ENCODE assay signal across 7 mouse cellular contexts in the genomic region with DNA sequence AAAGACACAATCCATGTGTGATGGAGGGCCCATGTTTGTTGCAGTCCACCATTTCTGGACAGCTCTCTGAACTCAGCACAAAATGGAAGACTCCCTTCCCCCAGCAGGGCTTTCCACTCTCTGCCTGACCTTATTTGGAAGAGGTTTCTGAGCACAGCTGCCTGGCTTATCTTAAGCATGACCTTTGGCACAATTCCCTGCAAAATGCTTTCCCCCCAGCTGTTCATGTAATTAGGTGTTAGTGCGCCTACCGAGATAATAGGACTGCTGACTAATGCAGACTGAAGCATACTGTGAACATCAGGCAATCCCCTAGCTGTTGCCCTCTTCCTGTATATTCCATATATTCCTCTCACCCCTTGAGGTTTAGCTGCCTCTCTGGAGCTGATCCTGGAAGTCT. TPM values are rescaled to one million over a fixed set of nuclear protein-coding genes. Genes with fewer than 3 reads are reported as not detected.
DNase-seq lines count a peak whose midpoint lies in the region; ATAC-seq and TF ChIP-seq lines count a peak whose summit lies in the region.

No protein-coding gene starts in this region.

- DNase-seq in NIH3T3 (ENCODE audit: low read depth), result peak; percentile 51
- DNase-seq in heart, postnatal 0 days (ENCODE audit: low spot score), result peak; percentile 82
- peak; percentile 31 for DNase-seq in lung, postnatal 10 days
- no peak for DNase-seq in kidney, adult 9 months
- DNase-seq in forebrain, embryonic 14.5 days (ENCODE audit: low spot score), result no peak

- no peak overlapping the region for H3K4me2 ChIP-seq in heart, postnatal 0 days (ENCODE audit: low read depth, low read length)
- H3K4me2 ChIP-seq in forebrain, embryonic 14.5 days (ENCODE audit: low read length), result no peak overlapping the region

- WGBS in heart, postnatal 0 days, result 11% methylated on average over 2 of the region's 2 CpGs
- 58% methylated on average over 2 of the region's 2 CpGs for WGBS in forebrain, embryonic 14.5 days

- ATAC-seq in heart, postnatal 0 days (ENCODE audit: insufficient read depth, low read depth), result peak; percentile 93
- ATAC-seq in forebrain, embryonic 14.5 days, result no peak
- ATAC-seq in CD4-positive, CD25-positive, alpha-beta regulatory T cell, adult 4 months, result no peak

- H3K4me3 ChIP-seq in brown adipose tissue, adult 24 weeks (ENCODE audit: insufficient read depth, low read depth, low read length), result no peak overlapping the region
- no peak overlapping the region for H3K4me3 ChIP-seq in heart, postnatal 0 days (ENCODE audit: low read depth, low read length)
- H3K4me3 ChIP-seq in forebrain, embryonic 14.5 days (ENCODE audit: low read depth, low read length), result no peak overlapping the region

- H3K27me3 ChIP-seq in heart, postnatal 0 days (ENCODE audit: control insufficient read depth, insufficient read depth, low read length), result no peaks in the 10 kb centered on the region
- no peaks in the 10 kb centered on the region for H3K27me3 ChIP-seq in forebrain, embryonic 14.5 days (replicated peaks; ENCODE audit: control insufficient read depth, insufficient read depth, low read length)

- H3K4me1 ChIP-seq in brown adipose tissue, adult 24 weeks (ENCODE audit: control insufficient read depth, insufficient read depth, insufficient read length, low read length), result peaks cover 3% of the 10 kb centered on the region
- peaks cover 6% of the 10 kb centered on the region; the same call in 1 of the 2 replicates for H3K4me1 ChIP-seq in heart, postnatal 0 days (ENCODE audit: control insufficient read depth, insufficient read depth)
- no peaks in the 10 kb centered on the region for H3K4me1 ChIP-seq in forebrain, embryonic 14.5 days (ENCODE audit: control insufficient read depth, insufficient read depth, low read length)

- H3K36me3 ChIP-seq in heart, postnatal 0 days (replicated peaks; ENCODE audit: control insufficient read depth, insufficient read depth, low read length), result no peaks in the 10 kb centered on the region
- H3K36me3 ChIP-seq in forebrain, embryonic 14.5 days (ENCODE audit: control insufficient read depth, insufficient read depth, low read length), result no peaks in the 10 kb centered on the region

- no peak for TF ChIP-seq CTCF in heart, postnatal 0 days (IDR thresholded peaks at IDR 0.05; ENCODE audit: low read depth)

- no peaks in the 10 kb centered on the region; the same call in 1 of the 2 replicates for H3K9me3 ChIP-seq in heart, postnatal 0 days (replicated peaks; ENCODE audit: control insufficient read depth, low read length)
- no peaks in the 10 kb centered on the region for H3K9me3 ChIP-seq in forebrain, embryonic 14.5 days (replicated peaks; ENCODE audit: control insufficient read depth, low read length)

- no peak overlapping the region for H3K9ac ChIP-seq in heart, postnatal 0 days (replicated peaks; ENCODE audit: low read depth, low read length)
- H3K9ac ChIP-seq in forebrain, embryonic 14.5 days (ENCODE audit: low read length), result no peak overlapping the region

- peak overlapping the region; percentile 73 for H3K27ac ChIP-seq in brown adipose tissue, adult 24 weeks (replicated peaks; ENCODE audit: low read depth, low read length)
- H3K27ac ChIP-seq in heart, postnatal 0 days (ENCODE audit: low read depth), result peak overlapping the region; percentile 62
- no peak overlapping the region for H3K27ac ChIP-seq in forebrain, embryonic 14.5 days (ENCODE audit: low read depth, low read length)

- TF ChIP-seq EP300 in heart, postnatal 0 days (IDR thresholded peaks at IDR 0.05; ENCODE audit: low read depth), result peak; percentile 95

RNA-seq across cellular contexts. Expression of gene Rgn, which starts 21.4 kb away (rescaled TPM):
- not detected in 2 replicates for polyA plus RNA-seq in brown adipose tissue, adult 24 weeks (2012; ENCODE audit: insufficient read depth, insufficient read length, missing spikeins)
- total RNA-seq in heart, postnatal 0 days (2014; rRNA removed; ENCODE audit: low replicate concordance), result not detected in 2 replicates
- 2.2 and 2.8 TPM in 2 replicates for polyA plus RNA-seq in heart, postnatal 0 days (2015; fragmentation: Nextera tagmentation; extraction: Ambion mirVana)
- 0.34 and 0.40 TPM in 2 replicates for polyA plus RNA-seq in forebrain, embryonic 14.5 days (2014; fragmentation: Nextera tagmentation; extraction: Ambion mirVana)
- polyA plus RNA-seq in CD4-positive, CD25-positive, alpha-beta regulatory T cell, adult 4 months (2017; shearing (Covaris generic)), result not detected

RNA-seq across cellular contexts. Expression of gene Rbm10, which starts 46.3 kb away (rescaled TPM):
- 9.5 and 11.8 TPM in 2 replicates for polyA plus RNA-seq in brown adipose tissue, adult 24 weeks (2012; ENCODE audit: insufficient read depth, insufficient read length, missing spikeins)
- total RNA-seq in heart, postnatal 0 days (2014; rRNA removed; ENCODE audit: low replicate concordance), result 45.6 and 55.8 TPM in 2 replicates
- 21.0 and 24.1 TPM in 2 replicates for polyA plus RNA-seq in heart, postnatal 0 days (2015; fragmentation: Nextera tagmentation; extraction: Ambion mirVana)
- polyA plus RNA-seq in forebrain, embryonic 14.5 days (2014; fragmentation: Nextera tagmentation; extraction: Ambion mirVana), result 56.6 and 58.8 TPM in 2 replicates
- 10 to 100 TPM; 37.6 to 61.7 TPM for polyA plus RNA-seq in CD4-positive, CD25-positive, alpha-beta regulatory T cell, adult 4 months (2017; shearing (Covaris generic))

RNA-seq across cellular contexts. Expression of gene Ndufb11, which starts 46.4 kb away (rescaled TPM):
- 1,190 and 1,234 TPM in 2 replicates for polyA plus RNA-seq in brown adipose tissue, adult 24 weeks (2012; ENCODE audit: insufficient read depth, insufficient read length, missing spikeins)
- 426 and 506 TPM in 2 replicates for total RNA-seq in heart, postnatal 0 days (2014; rRNA removed; ENCODE audit: low replicate concordance)
- polyA plus RNA-seq in heart, postnatal 0 days (2015; fragmentation: Nextera tagmentation; extraction: Ambion mirVana), result 979 and 1,041 TPM in 2 replicates
- polyA plus RNA-seq in forebrain, embryonic 14.5 days (2014; fragmentation: Nextera tagmentation; extraction: Ambion mirVana), result 219 and 257 TPM in 2 replicates
- polyA plus RNA-seq in CD4-positive, CD25-positive, alpha-beta regulatory T cell, adult 4 months (2017; shearing (Covaris generic)), result 100 to 1,000 TPM; 218 to 246 TPM

Comparison
In these comparisons a context has a peak if more than half of its experiments do, and no peak if none do; other contexts are left out.
1. DNase-seq: peak in NIH3T3 (single experiment), heart, postnatal 0 days (single experiment) and lung, postnatal 10 days (single experiment); none in kidney, adult 9 months (single experiment) and forebrain, embryonic 14.5 days (single experiment).